Mouse (Mus musculus): ENCODE data around the gene Desi2. TPM values are rescaled to one million over a fixed set of nuclear protein-coding genes. Genes with fewer than 3 reads are reported as not detected.
"Not testable (repeated sequence)": the region's sequence is repeated elsewhere in the genome, so short reads cannot be mapped to it uniquely, and the experiment has no call there.

The Desi2 gene
- polyA plus RNA-seq, 1 experiment: 11.4 TPM

GRCm38 (mm10) chr1:178218305-178218704, 31.1 kb downstream of the Desi2 start:
- Histone ChIP-seq H3K4me3 (no peak overlapping the region), H3ac (ENCODE audit: control insufficient read depth, insufficient read length) (no peak overlapping the region), H3K36me3 (ENCODE audit: control insufficient read depth, insufficient read depth) (no peaks in the 10 kb centered on the region), H3K79me2 (ENCODE audit: control insufficient read depth, insufficient read depth) (peaks cover 44% of the 10 kb centered on the region), H3K27me3 (ENCODE audit: control insufficient read depth, insufficient read depth, insufficient read length) (no peaks in the 10 kb centered on the region), H3K4me2 (ENCODE audit: low read depth) (peak overlapping the region; percentile 54)
- TF ChIP-seq MYOG (IDR thresholded peaks at IDR 0.05; ENCODE audit: control insufficient read depth in 1 of 3, insufficient read depth in 1 of 3, insufficient read length in 2 of 3, low read depth in 2 of 3) (no peak), POLR2A (IDR thresholded peaks at IDR 0.05; ENCODE audit: insufficient read length, low read depth) (no peak), MAX (IDR thresholded peaks at IDR 0.05; ENCODE audit: low read depth) (no peak), SRF (IDR thresholded peaks at IDR 0.05; ENCODE audit: control insufficient read depth, insufficient read length, low read depth) (no peak), E2F4 (IDR thresholded peaks at IDR 0.05; ENCODE audit: insufficient read depth) (no peak), REST (IDR thresholded peaks at IDR 0.05; ENCODE audit: insufficient read depth, insufficient read length) (no peak), POLR2AphosphoS2 (IDR thresholded peaks at IDR 0.05; ENCODE audit: insufficient read length, low read depth) (no peak), MYOD1 (IDR thresholded peaks at IDR 0.05; ENCODE audit: control insufficient read depth in 1 of 3, insufficient read length in 2 of 3, low read depth in 2 of 3) (no peak), TCF12 (IDR thresholded peaks at IDR 0.05; ENCODE audit: insufficient read depth, poor library complexity, severe bottlenecking) (no peak), CEBPB (IDR thresholded peaks at IDR 0.05; ENCODE audit: insufficient read depth, poor library complexity, severe bottlenecking) (no peak), TCF3 (IDR thresholded peaks at IDR 0.05; ENCODE audit: insufficient read length, low read depth) (no peak), USF1 (IDR thresholded peaks at IDR 0.05; ENCODE audit: low read depth) (no peak)

- H3K4me3 ChIP-seq: no peak overlapping the region
- H3ac ChIP-seq (ENCODE audit: control insufficient read depth, insufficient read length): no peak overlapping the region
- no peaks in the 10 kb centered on the region for H3K27me3 ChIP-seq (ENCODE audit: control insufficient read depth, insufficient read depth, insufficient read length)
- no peak for TF ChIP-seq SRF (IDR thresholded peaks at IDR 0.05; ENCODE audit: control insufficient read depth, insufficient read length, low read depth)
- TF ChIP-seq E2F4 (IDR thresholded peaks at IDR 0.05; ENCODE audit: insufficient read depth): no peak
- TF ChIP-seq POLR2A (IDR thresholded peaks at IDR 0.05; ENCODE audit: insufficient read length, low read depth): no peak
- TF ChIP-seq MAX (IDR thresholded peaks at IDR 0.05; ENCODE audit: low read depth): no peak
- no peak for TF ChIP-seq TCF3 (IDR thresholded peaks at IDR 0.05; ENCODE audit: insufficient read length, low read depth)
- TF ChIP-seq TCF12 (IDR thresholded peaks at IDR 0.05; ENCODE audit: insufficient read depth, poor library complexity, severe bottlenecking): no peak
- TF ChIP-seq MYOD1 (IDR thresholded peaks at IDR 0.05; ENCODE audit: control insufficient read depth in 1 of 3, insufficient read length in 2 of 3, low read depth in 2 of 3): no peak
- no peak for TF ChIP-seq CEBPB (IDR thresholded peaks at IDR 0.05; ENCODE audit: insufficient read depth, poor library complexity, severe bottlenecking)
- TF ChIP-seq USF1 (IDR thresholded peaks at IDR 0.05; ENCODE audit: low read depth): no peak
- TF ChIP-seq POLR2AphosphoS2 (IDR thresholded peaks at IDR 0.05; ENCODE audit: insufficient read length, low read depth): no peak
- no peak for TF ChIP-seq MYOG (IDR thresholded peaks at IDR 0.05; ENCODE audit: control insufficient read depth in 1 of 3, insufficient read depth in 1 of 3, insufficient read length in 2 of 3, low read depth in 2 of 3)
- no peak for TF ChIP-seq REST (IDR thresholded peaks at IDR 0.05; ENCODE audit: insufficient read depth, insufficient read length)
- no peaks in the 10 kb centered on the region for H3K36me3 ChIP-seq (ENCODE audit: control insufficient read depth, insufficient read depth)
- peaks cover 51% of the 10 kb centered on the region for H3K79me2 ChIP-seq (ENCODE audit: control insufficient read depth, insufficient read depth)
- no peak overlapping the region for H3K4me2 ChIP-seq (ENCODE audit: low read depth)
Measured at GRCm38 (mm10) chr1:178219166-178220077, 32.2 kb downstream of the Desi2 start.

GRCm38 (mm10) chr1:178228888-178229287, 41.7 kb downstream of the Desi2 start:
- H3ac ChIP-seq (ENCODE audit: control insufficient read depth, insufficient read length); H3K4me2 ChIP-seq (ENCODE audit: low read depth); H3K79me2 ChIP-seq (ENCODE audit: control insufficient read depth, insufficient read depth); H3K4me3 ChIP-seq; H3K36me3 ChIP-seq (ENCODE audit: control insufficient read depth, insufficient read depth); H3K27me3 ChIP-seq (ENCODE audit: control insufficient read depth, insufficient read depth, insufficient read length): not testable (repeated sequence)

- Histone ChIP-seq H3K4me2 (ENCODE audit: low read depth) (no peak overlapping the region), H3K4me3 (no peak overlapping the region), H3K27me3 (ENCODE audit: control insufficient read depth, insufficient read depth, insufficient read length) (no peaks in the 10 kb centered on the region), H3K79me2 (ENCODE audit: control insufficient read depth, insufficient read depth) (no peaks in the 10 kb centered on the region), H3K36me3 (ENCODE audit: control insufficient read depth, insufficient read depth) (no peaks in the 10 kb centered on the region), H3ac (ENCODE audit: control insufficient read depth, insufficient read length) (no peak overlapping the region)
- TF ChIP-seq TCF12 (IDR thresholded peaks at IDR 0.05; ENCODE audit: insufficient read depth, poor library complexity, severe bottlenecking) (no peak), MYOG (IDR thresholded peaks at IDR 0.05; ENCODE audit: control insufficient read depth in 1 of 3, insufficient read depth in 1 of 3, insufficient read length in 2 of 3, low read depth in 2 of 3) (no peak), CEBPB (IDR thresholded peaks at IDR 0.05; ENCODE audit: insufficient read depth, poor library complexity, severe bottlenecking) (no peak), SRF (IDR thresholded peaks at IDR 0.05; ENCODE audit: control insufficient read depth, insufficient read length, low read depth) (no peak), REST (IDR thresholded peaks at IDR 0.05; ENCODE audit: insufficient read depth, insufficient read length) (no peak), POLR2AphosphoS2 (IDR thresholded peaks at IDR 0.05; ENCODE audit: insufficient read length, low read depth) (no peak), USF1 (IDR thresholded peaks at IDR 0.05; ENCODE audit: low read depth) (no peak), POLR2A (IDR thresholded peaks at IDR 0.05; ENCODE audit: insufficient read length, low read depth) (no peak), TCF3 (IDR thresholded peaks at IDR 0.05; ENCODE audit: insufficient read length, low read depth) (no peak), MYOD1 (IDR thresholded peaks at IDR 0.05; ENCODE audit: control insufficient read depth in 1 of 3, insufficient read length in 2 of 3, low read depth in 2 of 3) (no peak), MAX (IDR thresholded peaks at IDR 0.05; ENCODE audit: low read depth) (no peak), E2F4 (IDR thresholded peaks at IDR 0.05; ENCODE audit: insufficient read depth) (no peak)
Measured at GRCm38 (mm10) chr1:178234109-178234508, 46.9 kb downstream of the Desi2 start.
